Mouse (Mus musculus) ZHBTc4 (cell line): ENCODE measurements around the gene Egfl7.
A peak's percentile ranks its signal among the peaks of the same experiment; 100 is the strongest.

Experiments
- DNase-seq: peaks from one replicate; pipeline ENCODE4 v3.0.0-alpha.2; 2011; ENCODE audit warnings: low read depth, low spot score

Gene Egfl7

GRCm38 (mm10) chr2:26579714-26580113, at the start of gene Egfl7:
Gene Egfl7 (plus strand): TSS chr2:26580014.
- DNase-seq = no peak

- DNase-seq = no peak
Observed at GRCm38 (mm10) chr2:26531829-26532228, 48.0 kb upstream of the Egfl7 start.

DNA sequence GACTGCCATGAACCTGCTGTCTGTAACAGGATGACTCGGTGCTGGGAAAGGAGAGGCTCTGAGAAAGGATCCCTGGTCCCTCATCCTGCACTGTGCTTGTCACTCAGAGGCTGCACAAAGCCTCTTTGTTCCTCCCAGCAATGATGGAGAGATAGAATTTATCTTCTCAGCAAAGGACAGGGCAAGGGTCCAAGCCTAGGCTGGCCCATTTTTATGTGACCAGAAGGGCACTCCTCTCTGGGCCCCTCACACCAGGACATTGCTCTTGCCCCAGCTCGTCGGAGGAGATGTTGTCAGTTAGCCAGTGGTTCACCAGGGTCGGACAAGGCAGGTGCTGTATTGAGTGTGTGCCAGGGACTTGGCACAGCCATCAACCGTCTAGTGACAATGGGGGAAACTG, 46.6 kb upstream of the Egfl7 start:
- no peak for DNase-seq

- DNase-seq = no peak
Observed at GRCm38 (mm10) chr2:26534161-26534560, 45.7 kb upstream of the Egfl7 start.

DNA sequence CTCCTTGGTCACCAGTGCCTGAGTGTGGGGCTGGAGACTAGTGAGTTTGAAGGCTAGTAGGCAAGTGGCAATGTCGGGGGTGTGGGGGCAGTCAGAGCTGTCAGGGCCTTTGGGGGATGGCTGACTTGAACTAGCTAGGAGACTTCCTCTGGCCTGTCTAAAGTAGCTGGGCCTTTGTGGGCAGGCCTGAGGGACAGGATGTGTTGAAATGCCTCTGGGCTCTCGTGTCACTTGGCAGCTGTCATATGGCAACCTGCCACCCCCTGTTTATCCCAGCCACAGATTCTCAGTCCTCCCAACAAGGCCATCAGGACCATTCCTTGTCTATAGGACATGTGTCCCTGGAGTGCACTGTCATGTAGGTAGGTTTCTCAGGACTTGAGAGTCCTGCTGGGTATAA, 45.2 kb upstream of the Egfl7 start:
- DNase-seq = no peak

DNA sequence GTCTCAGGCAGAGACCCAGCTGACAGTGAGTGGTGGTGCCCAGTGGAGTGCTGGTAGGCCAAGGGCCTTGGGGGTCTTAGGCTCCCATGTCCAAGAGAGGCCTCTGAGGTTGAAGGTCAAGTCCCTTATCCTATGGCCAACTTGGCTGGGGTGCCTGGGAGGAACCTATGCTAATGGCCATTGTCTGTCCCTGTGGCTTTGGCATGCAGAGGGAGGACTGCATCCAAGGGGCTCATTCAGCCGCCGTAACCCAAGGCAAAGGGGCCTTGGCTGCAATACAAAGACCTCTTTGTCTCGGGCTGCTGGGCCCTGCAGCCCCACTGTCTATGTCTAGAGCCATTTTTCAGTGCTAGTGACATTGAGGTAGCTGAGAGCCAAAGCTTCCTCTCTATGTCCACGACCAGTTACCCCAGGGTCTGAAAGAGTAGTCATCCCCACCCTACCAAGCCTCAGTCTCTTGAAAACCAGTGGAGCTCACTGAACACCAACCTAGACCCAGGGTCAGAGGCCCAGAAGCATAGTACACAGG, 44.2 kb upstream of the Egfl7 start:
- DNase-seq = peak; percentile 29

GRCm38 (mm10) chr2:26539516-26539915, 40.3 kb upstream of the Egfl7 start:
- no peak for DNase-seq

DNA sequence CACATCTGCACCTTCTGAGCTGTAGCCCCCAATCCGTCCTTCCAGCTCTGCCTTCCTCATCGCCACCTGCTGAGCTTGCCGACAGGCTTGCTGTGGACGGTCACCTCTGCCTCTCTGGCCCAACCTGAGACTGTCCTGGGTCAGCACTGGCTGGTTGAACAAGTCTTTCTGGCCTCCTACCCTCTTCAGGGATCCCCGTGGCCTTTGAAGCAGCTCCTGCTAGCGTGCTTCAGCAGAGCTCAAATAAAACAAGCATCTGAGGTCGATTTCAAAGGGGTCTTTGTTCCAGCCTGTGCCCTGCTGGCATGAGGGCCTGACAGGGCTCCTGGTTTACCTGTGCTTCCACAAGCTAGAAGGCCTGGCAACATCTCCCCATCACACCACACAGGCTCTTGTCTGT, 39.1 kb upstream of the Egfl7 start:
- no peak for DNase-seq

DNA sequence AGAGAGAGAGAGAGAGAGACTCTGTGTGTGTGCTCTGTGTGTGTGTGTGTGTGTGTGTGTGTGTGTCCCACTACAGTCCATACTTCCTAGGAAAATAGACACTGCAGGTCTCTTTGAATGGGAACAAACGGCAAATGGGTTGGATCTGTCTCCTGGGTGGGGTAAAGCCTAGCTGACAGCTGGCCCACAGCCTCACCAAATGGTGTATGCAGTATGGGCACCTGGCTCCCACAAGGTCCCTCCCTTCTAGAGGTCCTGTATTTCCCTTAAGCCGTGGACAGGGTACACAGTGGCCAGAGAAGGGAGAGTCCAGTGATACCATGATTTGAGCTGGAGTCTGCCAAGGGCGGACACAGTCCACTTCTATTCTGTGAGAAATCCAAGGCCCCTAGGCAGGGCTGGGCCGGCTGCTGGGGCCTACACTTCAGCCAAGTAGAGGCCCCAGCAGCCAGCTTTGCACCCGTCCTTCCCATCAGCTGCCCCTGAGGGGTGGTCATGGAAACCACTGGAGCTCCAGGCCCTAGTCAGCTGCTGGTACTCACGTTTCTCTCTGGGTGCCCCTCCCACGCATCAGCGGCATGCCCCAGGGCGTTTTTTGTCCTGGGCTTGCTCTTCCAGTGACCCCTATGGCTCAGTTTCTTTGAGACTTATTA, 38.4 kb upstream of the Egfl7 start:
- peak; percentile 70 for DNase-seq

GRCm38 (mm10) chr2:26543155-26543554, 36.7 kb upstream of the Egfl7 start:
- DNase-seq = no peak

- no peak for DNase-seq
Observed at GRCm38 (mm10) chr2:26543768-26544167, 36.0 kb upstream of the Egfl7 start.

DNA sequence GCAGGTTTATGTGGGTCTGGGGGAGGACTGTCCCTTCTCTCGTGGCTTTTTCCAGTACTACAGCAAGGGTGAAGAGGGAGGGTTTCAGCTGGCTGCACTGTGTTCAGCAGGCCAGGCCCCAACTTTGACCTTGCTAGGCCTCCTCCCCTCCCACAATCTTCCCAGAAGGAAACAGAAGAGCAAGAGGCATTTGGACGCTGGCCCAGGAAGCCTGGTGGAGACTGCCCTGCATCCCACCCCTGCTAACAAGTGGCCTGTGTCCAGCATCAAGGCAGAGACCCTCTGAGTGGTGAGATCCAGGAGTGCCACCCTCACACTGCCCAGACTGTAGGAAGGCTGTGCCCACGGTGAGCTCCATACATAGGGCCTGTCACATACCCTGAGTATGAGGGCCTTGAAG, 35.5 kb upstream of the Egfl7 start:
- DNase-seq = no peak

GRCm38 (mm10) chr2:26547481-26547880, 32.3 kb upstream of the Egfl7 start:
- peak; percentile 28 for DNase-seq

GRCm38 (mm10) chr2:26549801-26550200, 30.0 kb upstream of the Egfl7 start:
- DNase-seq = no peak

DNA sequence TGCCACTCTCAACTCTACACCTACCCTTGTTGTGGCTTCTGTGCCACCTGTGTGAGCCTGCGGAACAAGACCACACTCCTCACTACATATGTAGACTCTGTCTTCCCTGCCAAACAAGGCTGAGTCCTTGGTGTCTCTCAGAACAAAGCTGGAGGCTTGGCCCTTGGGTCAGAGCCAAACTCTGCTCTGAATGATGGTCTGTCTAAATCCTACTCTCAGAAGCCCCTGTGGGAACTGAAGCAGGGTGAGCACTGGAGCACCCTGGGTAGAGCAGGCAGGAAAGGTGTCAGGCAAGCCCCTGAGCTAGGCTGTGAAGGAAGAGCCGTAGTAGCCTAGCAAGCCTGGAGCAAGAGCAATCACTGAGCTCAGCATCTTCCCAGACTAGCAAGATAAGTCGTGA, 29.6 kb upstream of the Egfl7 start:
- DNase-seq = no peak

DNA sequence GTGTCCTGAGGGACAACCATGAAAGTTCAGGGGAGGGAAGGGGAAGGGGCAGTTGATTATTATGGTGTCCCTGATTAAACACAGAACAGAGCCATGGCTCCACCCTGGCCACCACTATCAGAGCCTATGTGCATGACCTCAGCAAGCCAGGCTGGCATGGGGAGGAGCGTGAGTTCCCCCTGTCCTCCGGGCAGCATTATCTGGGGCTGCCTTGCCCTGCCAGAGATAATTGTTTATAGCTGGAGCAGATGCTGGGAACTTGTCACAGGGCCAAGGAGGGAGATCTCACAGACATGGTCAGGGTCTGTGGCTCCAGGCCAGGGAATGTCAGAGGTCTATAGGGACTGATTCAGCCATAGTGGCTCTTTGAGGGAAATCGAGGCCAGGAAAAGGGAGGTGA, 29.0 kb upstream of the Egfl7 start:
- no peak for DNase-seq

DNA sequence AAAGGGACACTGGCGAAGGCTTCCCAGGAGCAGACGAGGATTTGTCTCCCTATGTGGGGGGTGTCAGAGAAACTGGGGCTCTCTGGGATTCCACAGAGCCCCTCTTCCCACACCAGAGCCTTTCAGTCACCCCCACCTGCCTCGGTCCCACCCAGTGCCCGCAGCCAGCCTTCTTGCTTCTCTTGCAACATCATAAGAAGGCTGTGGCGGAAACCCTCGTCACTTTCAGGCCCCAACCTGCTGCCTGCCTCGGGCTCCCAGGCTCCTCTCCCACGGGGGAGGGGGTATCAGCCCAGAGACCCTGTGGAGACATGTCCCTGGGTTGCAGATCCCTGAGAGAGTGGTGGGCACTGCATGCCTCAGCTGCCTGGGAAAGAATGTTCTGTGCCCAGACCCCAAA, 28.4 kb upstream of the Egfl7 start:
- no peak for DNase-seq

- DNase-seq = no peak
Observed at GRCm38 (mm10) chr2:26552066-26552465, 27.7 kb upstream of the Egfl7 start.

DNA sequence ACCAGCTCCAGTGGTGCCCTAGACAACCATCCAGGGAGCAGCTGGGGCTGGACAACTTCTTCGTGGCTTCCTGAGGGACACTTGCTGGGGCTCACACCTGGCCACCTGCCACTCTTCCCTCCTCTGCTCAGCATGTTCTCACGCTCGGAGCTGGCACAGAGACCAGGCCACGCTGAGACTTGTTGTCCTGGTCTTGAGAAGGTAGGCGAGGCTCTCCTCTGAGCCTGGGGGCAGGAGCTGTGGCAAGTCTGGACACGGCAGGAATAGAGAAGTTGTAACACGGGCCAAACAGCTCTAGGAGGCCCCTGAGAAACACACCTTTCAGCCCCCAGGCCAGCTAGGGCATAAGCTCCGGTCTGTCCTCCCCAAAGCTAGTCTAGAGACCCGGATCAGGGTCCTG, 25.9 kb upstream of the Egfl7 start:
- DNase-seq = no peak

DNA sequence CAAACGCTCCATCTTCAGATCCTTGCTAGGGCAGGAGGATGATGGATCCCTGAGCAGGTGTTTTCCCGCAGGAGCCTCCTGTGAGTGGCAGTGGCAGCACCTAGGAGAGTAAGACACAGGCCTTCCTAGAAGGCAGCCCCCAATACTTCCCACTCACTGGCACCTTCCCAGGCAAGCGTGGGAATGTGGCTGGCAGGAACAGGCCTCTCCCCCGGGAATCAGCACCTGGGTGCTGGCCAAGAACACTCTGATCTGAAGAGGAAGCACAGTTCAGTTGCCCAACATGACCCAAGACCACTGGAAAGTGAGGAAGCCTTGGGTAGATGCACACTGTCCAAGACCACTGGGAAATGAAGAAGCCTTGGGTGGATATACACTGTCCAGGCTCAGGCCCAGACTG, 24.7 kb upstream of the Egfl7 start:
- no peak for DNase-seq

- DNase-seq = no peak
Observed at GRCm38 (mm10) chr2:26556535-26556993, 23.2 kb upstream of the Egfl7 start.

GRCm38 (mm10) chr2:26560506-26560905, 19.3 kb upstream of the Egfl7 start:
- DNase-seq = no peak

- DNase-seq = peak; percentile 74
Observed at GRCm38 (mm10) chr2:26561351-26562016, 18.3 kb upstream of the Egfl7 start.
